Mouse (Mus musculus): ENCODE results near the gene Bloc1s4.

Gene Bloc1s4

DNA sequence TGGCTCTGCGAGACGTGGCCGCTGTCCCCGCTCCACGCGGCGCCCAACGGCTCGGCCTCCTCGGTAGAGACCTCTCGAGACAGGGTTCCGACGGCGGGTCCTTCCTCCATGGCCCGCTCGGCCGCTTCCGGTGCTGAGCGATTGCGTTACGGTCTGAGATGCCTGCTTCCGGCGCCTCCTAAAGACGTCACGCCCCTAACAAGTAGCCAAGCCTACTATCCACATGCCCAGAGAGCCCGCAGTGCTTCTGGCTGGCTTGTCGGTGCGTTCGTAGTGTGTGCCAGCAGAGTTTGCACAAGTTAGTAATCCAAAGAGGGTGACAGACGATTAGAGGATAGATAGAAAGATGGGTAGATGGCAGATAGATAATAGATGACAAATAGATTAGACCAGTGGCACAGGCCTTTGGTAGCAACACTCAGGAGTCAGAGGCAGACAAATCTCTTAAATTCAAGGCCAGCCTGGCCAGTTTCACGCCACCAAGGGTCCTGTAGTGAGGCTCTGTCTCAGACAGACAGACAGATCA lies at the start of gene Bloc1s4:
TSS of gene Bloc1s4 (minus strand) at position 115 of the 526 bp plus-strand sequence.
- peak; percentile 94 for DNase-seq (ENCODE audit: low read depth, low spot score)

GRCm38 (mm10) chr5:36797291-36797690 lies 48.8 kb upstream of the Bloc1s4 start:
- DNase-seq (ENCODE audit: low read depth, low spot score) = peak; percentile 14

DNA sequence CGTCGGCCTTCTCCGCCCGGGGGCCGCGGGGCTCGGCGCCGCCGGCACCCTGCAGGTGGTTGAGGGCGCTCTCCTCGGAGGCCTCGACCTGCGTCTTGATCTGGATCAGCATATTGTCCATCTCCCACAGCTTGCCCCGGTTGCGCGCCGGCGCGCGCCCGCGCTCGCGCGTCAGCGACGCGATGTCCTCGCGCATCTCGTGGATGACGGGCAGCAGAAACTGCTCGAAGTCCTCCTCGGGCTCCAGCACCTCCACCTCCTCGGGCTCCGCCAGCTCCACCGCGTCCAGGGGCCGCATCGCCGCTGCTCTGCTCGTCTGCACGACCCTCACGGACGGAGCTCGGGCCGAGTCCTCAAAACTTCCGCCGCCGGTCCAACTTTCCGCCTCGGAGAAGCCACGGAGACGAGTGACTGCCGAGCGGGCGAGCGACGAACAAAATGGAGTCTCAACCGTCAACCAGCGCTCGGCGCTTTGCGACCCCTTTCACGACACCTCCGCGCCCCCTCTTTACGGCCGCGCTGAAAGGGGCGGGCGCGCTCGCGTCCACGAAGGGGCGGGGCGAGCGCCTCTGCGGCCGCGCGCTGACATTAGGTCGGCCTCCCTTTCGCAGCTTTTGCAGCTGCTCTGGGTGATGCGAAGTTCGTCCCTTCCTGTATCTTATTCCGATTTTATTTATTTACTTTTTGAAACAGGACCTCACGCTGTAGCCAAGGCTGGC lies 48.0 kb upstream of the Bloc1s4 start, which contains the start of gene Mrfap1:
TSS of gene Mrfap1 (minus strand) at position 477 of the 719 bp plus-strand sequence.
- DNase-seq (ENCODE audit: low read depth, low spot score) = peak; percentile 97

GRCm38 (mm10) chr5:36795647-36796295 lies 47.3 kb upstream of the Bloc1s4 start:
- peak; percentile 76 for DNase-seq (ENCODE audit: low read depth, low spot score)

GRCm38 (mm10) chr5:36791861-36792260 lies 43.4 kb upstream of the Bloc1s4 start:
- DNase-seq (ENCODE audit: low read depth, low spot score) = no peak

DNA sequence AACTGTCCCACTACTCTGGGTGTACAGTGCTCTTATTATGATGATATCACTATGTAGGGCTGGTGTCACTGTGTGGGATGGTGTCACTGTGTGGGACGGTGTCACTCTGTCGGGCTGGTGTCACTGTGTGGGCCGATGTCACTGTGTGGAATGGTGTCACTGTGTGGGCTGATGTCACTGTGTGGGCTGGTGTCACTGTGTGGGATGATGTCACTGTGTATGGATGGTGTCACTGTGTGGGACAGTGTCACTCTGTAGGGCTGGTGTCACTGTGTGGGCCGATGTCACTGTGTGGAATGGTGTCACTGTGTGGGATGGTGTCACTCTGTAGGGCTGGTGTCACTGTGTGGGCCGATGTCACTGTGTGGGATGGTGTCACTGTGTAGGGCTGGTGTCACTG lies 37.6 kb upstream of the Bloc1s4 start:
- DNase-seq (ENCODE audit: low read depth, low spot score) = no peak

- no peak for DNase-seq (ENCODE audit: low read depth, low spot score)
Measured at GRCm38 (mm10) chr5:36779512-36779911, 31.1 kb upstream of the Bloc1s4 start.

DNA sequence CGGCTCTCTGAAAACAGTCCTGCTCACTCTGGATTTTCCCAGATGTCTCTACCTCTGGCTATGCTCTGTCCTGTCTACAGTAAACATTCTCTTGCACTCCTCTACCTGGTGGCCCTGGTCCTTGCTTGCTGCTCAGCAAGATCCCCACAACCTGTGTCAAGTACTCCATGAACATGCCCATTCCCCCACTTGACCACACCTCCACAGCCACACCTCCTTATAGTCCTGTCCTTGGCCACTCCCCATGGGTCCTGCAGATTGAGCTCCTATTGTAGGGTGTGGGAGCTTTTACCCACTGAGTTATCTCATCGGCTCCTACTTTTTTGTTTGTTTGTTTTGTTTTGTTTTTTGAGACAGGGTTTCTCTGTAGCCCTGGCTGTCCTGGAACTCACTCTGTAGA lies 30.5 kb upstream of the Bloc1s4 start:
- no peak for DNase-seq (ENCODE audit: low read depth, low spot score)

GRCm38 (mm10) chr5:36777186-36777585 lies 28.7 kb upstream of the Bloc1s4 start:
- DNase-seq (ENCODE audit: low read depth, low spot score) = no peak

DNA sequence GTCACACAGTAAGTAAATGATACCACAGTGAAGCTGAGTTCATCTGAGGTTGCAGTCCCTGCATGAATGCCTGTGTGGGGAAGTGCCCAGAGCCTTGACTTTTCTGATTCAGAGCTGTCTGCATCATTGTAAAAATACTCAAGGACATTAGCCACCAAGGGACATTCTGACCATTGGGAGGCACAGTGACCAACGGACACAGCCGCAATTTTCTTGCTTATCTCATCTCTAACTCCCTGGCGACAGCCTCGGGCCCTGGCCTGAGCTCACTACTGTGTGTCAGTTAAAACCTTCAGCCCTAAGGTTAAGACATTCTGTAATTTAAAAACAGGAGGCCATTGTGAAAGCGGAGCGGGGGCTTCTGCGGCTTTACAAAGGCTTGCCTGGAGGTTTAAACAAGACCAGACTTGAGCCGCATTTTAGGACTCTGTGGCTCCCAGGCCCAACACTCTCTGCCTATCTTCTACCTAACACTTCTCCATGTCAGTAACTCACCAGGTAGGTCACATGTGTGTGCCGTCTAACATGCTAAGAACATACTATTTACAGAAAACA lies 27.6 kb upstream of the Bloc1s4 start:
- no peak for DNase-seq (ENCODE audit: low read depth, low spot score)

DNA sequence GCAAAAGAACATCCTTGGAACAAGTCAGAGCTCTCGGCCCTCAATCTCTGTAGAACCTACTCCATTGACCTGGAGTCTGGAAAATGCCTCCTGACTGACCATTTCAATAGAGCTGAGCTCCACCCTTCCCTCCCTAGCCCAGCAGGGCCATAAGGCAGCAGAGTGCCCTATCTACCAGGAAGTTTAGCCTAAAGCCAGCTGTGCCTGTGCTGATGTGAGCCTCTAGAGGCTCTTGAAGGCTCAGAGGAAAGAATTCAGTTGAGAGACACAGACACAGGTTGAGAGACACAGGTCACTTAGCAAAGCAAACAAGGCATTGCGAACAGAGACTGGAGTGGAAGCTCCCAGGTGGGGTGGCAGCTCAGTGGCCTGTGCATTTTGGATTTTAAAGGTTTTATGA lies 26.9 kb upstream of the Bloc1s4 start:
- DNase-seq (ENCODE audit: low read depth, low spot score) = no peak

- DNase-seq (ENCODE audit: low read depth, low spot score) = no peak
Measured at GRCm38 (mm10) chr5:36772586-36772985, 24.1 kb upstream of the Bloc1s4 start.

GRCm38 (mm10) chr5:36769603-36770002 lies 21.2 kb upstream of the Bloc1s4 start:
- DNase-seq (ENCODE audit: low read depth, low spot score) = no peak

DNA sequence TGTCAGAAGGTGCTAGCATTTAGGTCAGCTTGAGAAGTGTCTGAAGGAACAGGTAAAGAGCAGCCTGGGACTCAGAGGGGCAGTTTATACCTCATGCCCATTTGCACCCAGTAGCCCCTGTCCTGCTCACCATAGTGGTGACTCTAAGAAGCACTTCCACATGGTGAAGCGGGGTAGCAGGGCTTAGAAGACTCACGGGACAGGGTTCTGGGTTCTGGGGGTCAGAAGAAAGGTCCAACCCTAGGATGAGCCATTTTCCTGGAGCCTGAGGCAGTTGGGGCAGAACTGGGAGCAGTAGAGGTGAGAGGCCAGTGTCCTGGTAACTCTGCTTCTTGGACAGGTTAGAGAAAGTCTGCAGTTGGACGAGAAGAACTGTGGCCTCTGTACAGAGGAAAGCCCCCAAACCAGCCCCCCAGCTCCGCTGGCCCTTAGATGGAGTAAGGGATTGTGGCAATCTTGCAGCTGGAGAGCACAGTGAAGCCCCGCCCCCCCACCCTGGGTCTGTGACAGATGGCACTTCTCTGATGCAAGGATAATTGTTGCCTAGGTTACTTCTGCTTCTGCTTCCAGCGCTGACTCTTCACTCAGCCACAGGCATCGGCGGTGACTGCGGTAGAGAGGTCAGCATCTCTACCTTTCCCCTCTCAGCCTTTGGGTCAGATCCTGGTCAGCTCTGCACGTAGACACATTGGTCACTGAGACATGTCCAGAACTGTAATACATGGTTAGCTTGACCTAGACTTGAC lies 18.7 kb upstream of the Bloc1s4 start:
- DNase-seq (ENCODE audit: low read depth, low spot score) = no peak

GRCm38 (mm10) chr5:36759848-36760247 lies 11.4 kb upstream of the Bloc1s4 start:
- DNase-seq (ENCODE audit: low read depth, low spot score) = no peak

DNA sequence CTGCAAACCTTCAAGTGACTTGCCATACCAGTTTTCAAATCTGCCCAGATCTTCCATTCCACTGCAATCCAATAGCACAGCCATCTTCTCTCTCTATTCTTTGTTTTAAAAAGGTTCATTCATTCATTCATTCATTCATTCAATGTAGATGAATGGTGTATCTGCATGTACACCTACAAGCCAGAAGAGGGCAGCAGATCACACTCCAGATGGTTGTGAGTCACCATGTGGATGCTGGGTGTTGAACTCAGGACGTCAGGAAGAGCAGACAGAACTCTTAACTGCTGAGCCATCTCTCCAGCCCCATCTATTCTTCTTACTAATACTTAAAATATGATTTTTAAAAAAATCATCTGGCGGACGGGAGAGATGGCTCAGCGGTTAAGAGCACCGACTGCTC lies 8.6 kb upstream of the Bloc1s4 start:
- DNase-seq (ENCODE audit: low read depth, low spot score) = peak; percentile 64

DNA sequence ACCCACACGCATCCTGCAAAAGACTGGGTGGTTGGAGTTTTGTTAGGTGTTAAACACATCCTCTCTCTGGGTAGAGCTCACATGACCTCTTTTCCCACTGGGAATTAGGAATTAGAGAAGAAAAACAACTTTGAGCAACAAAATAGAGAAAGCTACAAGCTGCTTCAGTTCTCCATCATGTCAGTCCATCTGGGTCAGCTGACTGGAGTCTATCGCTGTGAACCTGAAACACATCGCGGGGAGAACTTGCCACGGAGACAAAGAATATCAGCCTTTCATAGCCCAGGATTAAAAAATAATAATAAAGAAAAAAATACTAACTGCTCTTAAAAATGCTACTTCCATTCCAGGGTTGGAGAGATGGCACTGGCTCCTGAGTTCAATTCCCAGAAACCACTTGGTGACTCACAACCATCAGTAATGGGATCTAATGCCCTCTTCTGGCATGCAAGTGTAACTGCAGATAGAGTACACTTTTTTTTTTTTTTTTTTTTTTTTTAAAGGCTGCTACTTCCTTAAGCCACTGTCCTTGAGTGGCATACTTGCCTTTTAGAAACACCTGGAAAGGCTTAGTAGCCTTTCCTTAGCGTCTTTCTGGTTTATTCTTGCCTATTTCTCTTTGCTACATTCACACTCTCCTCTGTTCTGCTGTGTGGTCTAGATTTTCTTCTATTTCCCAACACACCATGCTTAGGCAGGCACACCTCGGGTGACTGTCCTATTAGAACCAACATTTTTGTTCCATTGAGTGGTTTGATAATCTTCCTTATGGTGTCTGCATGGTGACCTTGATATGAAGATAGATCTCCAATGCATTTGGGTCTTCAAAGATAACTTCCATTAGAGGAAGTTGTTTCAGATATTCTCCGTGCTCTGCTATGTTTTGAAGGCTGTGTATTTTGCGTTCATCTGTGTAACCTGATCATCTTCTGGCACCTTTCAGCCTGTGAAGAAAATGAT lies 1.9 kb upstream of the Bloc1s4 start:
- peak; percentile 55 for DNase-seq (ENCODE audit: low read depth, low spot score)

- no peak for DNase-seq (ENCODE audit: low read depth, low spot score)
Measured at GRCm38 (mm10) chr5:36747794-36748535, 485 bp downstream of the Bloc1s4 start.

DNA sequence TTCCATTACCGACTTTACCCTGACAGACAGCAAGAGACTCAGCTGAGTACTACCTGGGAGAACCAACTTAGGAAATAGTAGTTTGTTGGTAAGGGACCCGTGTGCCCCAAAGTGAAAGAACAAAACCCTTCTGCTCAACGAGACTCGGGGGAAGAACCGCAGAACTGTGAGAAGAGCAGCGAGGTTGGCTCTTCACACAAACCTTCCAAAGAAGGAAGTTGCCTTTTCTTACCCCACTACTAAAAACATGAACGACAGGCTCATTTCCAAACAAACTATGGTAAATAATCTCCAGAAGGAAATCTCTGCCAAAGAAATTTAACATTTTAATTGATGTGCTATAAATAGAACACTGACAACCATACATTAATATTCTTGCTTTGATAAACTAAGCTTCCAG lies 1.4 kb downstream of the Bloc1s4 start:
- no peak for DNase-seq (ENCODE audit: low read depth, low spot score)
